Mouse (Mus musculus) limb, embryonic 15.5 days (tissue): ENCODE results near the gene Mcam. TPM values are rescaled to one million over a fixed set of nuclear protein-coding genes. Genes with fewer than 3 reads are reported as not detected.
"Not testable (repeated sequence)": the region's sequence is repeated elsewhere in the genome, so short reads cannot be mapped to it uniquely, and the experiment has no call there.

Source experiments
- ATAC-seq: fragments of 200-750 bp; cut with Nextera tagmentation; 2 replicates; pipeline ENCODE4 v1.8.0; 2017; ENCODE audit warnings: low read depth, moderate TSS enrichment; ENCODE audit not compliant: insufficient number of reproducible peaks, low FRiP score, low TSS enrichment
- H3K27ac ChIP-seq: fragments of 300-500 bp; sonication (generic); 2 replicates; pipeline ENCODE4 v1.5.1; 2015; ENCODE audit warnings: moderate library complexity, mild to moderate bottlenecking, inconsistent platforms
- H3K27me3 ChIP-seq: fragments of 300-500 bp; sonication (generic); 2 replicates; pipeline ENCODE4 v1.6.1; 2015; ENCODE audit warnings: inconsistent platforms
- H3K36me3 ChIP-seq: fragments of 300-500 bp; sonication (generic); 2 replicates; pipeline ENCODE4 v1.6.1; 2015; ENCODE audit warnings: inconsistent platforms
- H3K4me1 ChIP-seq: fragments of 300-500 bp; sonication (generic); 2 replicates; pipeline ENCODE4 v1.6.1; 2015; ENCODE audit warnings: inconsistent platforms
- H3K4me2 ChIP-seq: fragments of 300-500 bp; sonication (generic); 2 replicates; pipeline ENCODE4 v1.6.1; 2015; ENCODE audit warnings: mild to moderate bottlenecking, inconsistent platforms
- H3K4me3 ChIP-seq: fragments of 300-500 bp; sonication (generic); 2 replicates; pipeline ENCODE4 v1.5.1; 2015; ENCODE audit warnings: mild to moderate bottlenecking, inconsistent platforms
- H3K9ac ChIP-seq: fragments of 300-500 bp; sonication (generic); 2 replicates; pipeline ENCODE4 v1.6.1; 2015; ENCODE audit warnings: inconsistent platforms
- H3K9me3 ChIP-seq: fragments of 300-500 bp; sonication (generic); 2 replicates; pipeline ENCODE4 v1.6.1; 2016; ENCODE audit warnings: inconsistent platforms
- WGBS: fragments of 180-500 bp; shearing (Covaris S2); methylation state at CpG from one replicate; pipeline ENCODE4 v1.1.7; 2015; 5-methylcytosine and 5-hydroxymethylcytosine counted together
- polyA plus RNA-seq: library from polyadenylated mRNA; unstranded; fragments of >200 nt; fragmentation: Nextera tagmentation; extraction: Ambion mirVana; gene quantifications from 2 replicates; pipeline ENCODE4 v1.2.1, GENCODE M21; 2015

Mcam gene
- polyA plus RNA-seq, 1 experiment from 2014 or later = 41.5 TPM

- Histone ChIP-seq H3K9me3 (no peaks in the 10 kb centered on the region), H3K9ac (no peak overlapping the region), H3K4me3 (no peak overlapping the region), H3K36me3 (peaks cover 30% of the 10 kb centered on the region), H3K4me1 (peaks cover 12% of the 10 kb centered on the region), H3K4me2 (no peak overlapping the region), H3K27me3 (no peaks in the 10 kb centered on the region), H3K27ac (no peak overlapping the region)
- ATAC-seq = no peak
- 39% methylated on average over 9 of the region's 9 CpGs for WGBS
These were observed 37.7 kb upstream of the Mcam start for GRCm38 (mm10) chr9:44096536-44096935.

- Histone ChIP-seq H3K9me3 (no peaks in the 10 kb centered on the region), H3K9ac (no peak within 1 kb of the TSS), H3K27ac (no peak within 1 kb of the TSS), H3K27me3 (no peaks in the 10 kb centered on the region), H3K4me1 (peaks cover 8% of the 10 kb centered on the region), H3K36me3 (peaks cover 27% of the 10 kb centered on the region; the same call in 1 of the 2 replicates), H3K4me3 (no peak within 1 kb of the TSS), H3K4me2 (no peak within 1 kb of the TSS)
- no peak for ATAC-seq
- WGBS = 56% methylated on average over 9 of the region's 9 CpGs
These were observed 32.8 kb upstream of the Mcam start, which contains the start of gene Mfrp for GRCm38 (mm10) chr9:44101490-44101889. Mfrp (plus strand) TSS chr9:44101729.

- no peak overlapping the region for H3K4me3 ChIP-seq
- H3K9ac ChIP-seq = no peak overlapping the region
- H3K4me1 ChIP-seq = peaks cover 39% of the 10 kb centered on the region
- 92% methylated on average over 7 of the region's 7 CpGs for WGBS
- peaks cover 36% of the 10 kb centered on the region; the same call in 1 of the 2 replicates for H3K36me3 ChIP-seq
- H3K9me3 ChIP-seq = no peaks in the 10 kb centered on the region
- no peak overlapping the region for H3K27ac ChIP-seq
- no peaks in the 10 kb centered on the region for H3K27me3 ChIP-seq
- no peak for ATAC-seq
- H3K4me2 ChIP-seq = no peak overlapping the region
These were observed 29.4 kb upstream of the Mcam start for GRCm38 (mm10) chr9:44104881-44105280.

GRCm38 (mm10) chr9:44105781-44106180 lies 28.5 kb upstream of the Mcam start:
- Histone ChIP-seq H3K27ac (no peak overlapping the region), H3K4me2 (no peak overlapping the region), H3K4me3 (no peak overlapping the region), H3K4me1 (peaks cover 47% of the 10 kb centered on the region), H3K9me3 (no peaks in the 10 kb centered on the region), H3K27me3 (no peaks in the 10 kb centered on the region), H3K36me3 (peaks cover 36% of the 10 kb centered on the region; the same call in 1 of the 2 replicates), H3K9ac (no peak overlapping the region)
- no peak for ATAC-seq
- WGBS = 86% methylated on average over 10 of the region's 10 CpGs

GRCm38 (mm10) chr9:44106182-44106581 lies 28.1 kb upstream of the Mcam start:
- WGBS = 92% methylated on average over 7 of the region's 7 CpGs
- no peaks in the 10 kb centered on the region for H3K27me3 ChIP-seq
- no peaks in the 10 kb centered on the region for H3K9me3 ChIP-seq
- ATAC-seq = no peak
- peaks cover 47% of the 10 kb centered on the region for H3K4me1 ChIP-seq
- H3K27ac ChIP-seq = no peak overlapping the region
- no peak overlapping the region for H3K4me2 ChIP-seq
- no peak overlapping the region for H3K4me3 ChIP-seq
- H3K9ac ChIP-seq = no peak overlapping the region
- H3K36me3 ChIP-seq = peaks cover 36% of the 10 kb centered on the region; the same call in 1 of the 2 replicates

GRCm38 (mm10) chr9:44106596-44106995 lies 27.7 kb upstream of the Mcam start:
- no peak for ATAC-seq
- peak overlapping the region; percentile 88 for H3K27ac ChIP-seq
- H3K9ac ChIP-seq = no peak overlapping the region
- WGBS = 63% methylated on average over 4 of the region's 4 CpGs
- no peaks in the 10 kb centered on the region for H3K27me3 ChIP-seq
- H3K4me1 ChIP-seq = peaks cover 48% of the 10 kb centered on the region
- 0 out of 2 replicates have a peak overlapping the region, but pooled peaks have one; percentile 36 for H3K4me2 ChIP-seq
- peaks cover 34% of the 10 kb centered on the region; the same call in 1 of the 2 replicates for H3K36me3 ChIP-seq
- no peaks in the 10 kb centered on the region for H3K9me3 ChIP-seq
- no peak overlapping the region for H3K4me3 ChIP-seq

GRCm38 (mm10) chr9:44107110-44107509 lies 27.2 kb upstream of the Mcam start, which contains the start of gene C1qtnf5:
C1qtnf5 (plus strand) TSS chr9:44107245.
- peaks cover 52% of the 10 kb centered on the region for H3K4me1 ChIP-seq
- H3K27ac ChIP-seq = peak within 1 kb of the TSS; percentile 88
- H3K27me3 ChIP-seq = no peaks in the 10 kb centered on the region
- peaks cover 31% of the 10 kb centered on the region; the same call in 1 of the 2 replicates for H3K36me3 ChIP-seq
- peak within 1 kb of the TSS; percentile 19 for H3K4me3 ChIP-seq
- 20% methylated on average over 8 of the region's 8 CpGs for WGBS
- H3K4me2 ChIP-seq = peak within 1 kb of the TSS; percentile 36
- ATAC-seq = peak; percentile 85
- H3K9me3 ChIP-seq = no peaks in the 10 kb centered on the region
- no peak within 1 kb of the TSS for H3K9ac ChIP-seq

GRCm38 (mm10) chr9:44107557-44108179 lies 26.6 kb upstream of the Mcam start:
- no peak overlapping the region for H3K9ac ChIP-seq
- ATAC-seq = no peak
- H3K4me3 ChIP-seq = peak overlapping the region; percentile 19
- H3K36me3 ChIP-seq = peaks cover 27% of the 10 kb centered on the region; the same call in 1 of the 2 replicates
- no peaks in the 10 kb centered on the region for H3K9me3 ChIP-seq
- peaks cover 57% of the 10 kb centered on the region for H3K4me1 ChIP-seq
- WGBS = 52% methylated on average over 25 of the region's 25 CpGs
- peak overlapping the region; percentile 88 for H3K27ac ChIP-seq
- peak overlapping the region; percentile 36 for H3K4me2 ChIP-seq
- no peaks in the 10 kb centered on the region for H3K27me3 ChIP-seq

- peak overlapping the region; percentile 22; the same call in 1 of the 2 replicates for H3K4me3 ChIP-seq
- ATAC-seq = no peak
- peak overlapping the region; percentile 36 for H3K4me2 ChIP-seq
- H3K27me3 ChIP-seq = no peaks in the 10 kb centered on the region
- H3K4me1 ChIP-seq = peaks cover 57% of the 10 kb centered on the region
- H3K36me3 ChIP-seq = peaks cover 26% of the 10 kb centered on the region; the same call in 1 of the 2 replicates
- WGBS = 68% methylated on average over 31 of the region's 31 CpGs
- H3K27ac ChIP-seq = peak overlapping the region; percentile 88
- H3K9me3 ChIP-seq = no peaks in the 10 kb centered on the region
- H3K9ac ChIP-seq = peak overlapping the region; percentile 23; the same call in 1 of the 2 replicates
These were observed 25.8 kb upstream of the Mcam start for GRCm38 (mm10) chr9:44108269-44109055.

- no peak for ATAC-seq
- 11% methylated on average over 9 of the region's 9 CpGs for WGBS
- 0 out of 2 replicates have a peak overlapping the region, but pooled peaks have one; percentile 1 for H3K9ac ChIP-seq
- H3K4me2 ChIP-seq = peak overlapping the region; percentile 44
- H3K36me3 ChIP-seq = peaks cover 21% of the 10 kb centered on the region; the same call in 1 of the 2 replicates
- peaks cover 57% of the 10 kb centered on the region for H3K4me1 ChIP-seq
- peak overlapping the region; percentile 22 for H3K4me3 ChIP-seq
- H3K9me3 ChIP-seq = no peaks in the 10 kb centered on the region
- no peaks in the 10 kb centered on the region for H3K27me3 ChIP-seq
- H3K27ac ChIP-seq = 0 out of 2 replicates have a peak overlapping the region, but pooled peaks have one; percentile 59
These were observed 24.7 kb upstream of the Mcam start for GRCm38 (mm10) chr9:44109360-44110095.

- H3K9ac ChIP-seq, H3K9me3 ChIP-seq, H3K36me3 ChIP-seq, H3K27me3 ChIP-seq, ATAC-seq, H3K27ac ChIP-seq: not testable (repeated sequence)
- H3K4me1 ChIP-seq = peaks cover 48% of the 10 kb centered on the region
- peak overlapping the region; percentile 78; the same call in 1 of the 2 replicates for H3K4me3 ChIP-seq
- WGBS = 50% methylated on average over 10 of the region's 12 CpGs
- H3K4me2 ChIP-seq = peak overlapping the region; percentile 52
These were observed 22.4 kb upstream of the Mcam start for GRCm38 (mm10) chr9:44111909-44112308.
